Mouse (Mus musculus): ENCODE data around the gene Rala.

- TF ChIP-seq POLR2A (IDR thresholded peaks at IDR 0.05; ENCODE audit: insufficient read depth, low read depth, low read length), result no peak
- TF ChIP-seq CTCF (IDR thresholded peaks at IDR 0.05), result no peak
- no peak for TF ChIP-seq EP300 (IDR thresholded peaks at IDR 0.05; ENCODE audit: insufficient read depth, low read depth, low read length)
Measured at GRCm38 (mm10) chr13:17976854-17977739, 33.1 kb upstream of the Rala start.
